Mouse (Mus musculus) ovary, postnatal 36 days (tissue): ENCODE data around the gene Gsta1.
"Not testable (repeated sequence)": the region's sequence is repeated elsewhere in the genome, so short reads cannot be mapped to it uniquely, and the experiment has no call there.

Experiments used
- DNase-seq: peaks from one replicate; pipeline ENCODE4 v3.0.0; 2022; ENCODE audit warnings: low spot score, mixed read lengths

Gene Gsta1

GRCm38 (mm10) chr9:78233121-78233695 is 2.8 kb downstream of the Gsta1 start:
- DNase-seq = not testable (repeated sequence)

- not testable (repeated sequence) for DNase-seq
Measured at GRCm38 (mm10) chr9:78255683-78256470, 25.4 kb downstream of the Gsta1 start.

GRCm38 (mm10) chr9:78256914-78257313 is 26.5 kb downstream of the Gsta1 start, which contains the start of gene Gm3776:
Gm3776 (plus strand) TSS chr9:78257129.
- DNase-seq = not testable (repeated sequence)

- peak; percentile 42 for DNase-seq
Measured at GRCm38 (mm10) chr9:78259688-78260087, 29.2 kb downstream of the Gsta1 start.

GRCm38 (mm10) chr9:78270945-78271344 is 40.5 kb downstream of the Gsta1 start:
- DNase-seq = not testable (repeated sequence)

- not testable (repeated sequence) for DNase-seq
Measured at GRCm38 (mm10) chr9:78282002-78282711, 51.7 kb downstream of the Gsta1 start.

- not testable (repeated sequence) for DNase-seq
Measured at GRCm38 (mm10) chr9:78289063-78289462, 58.6 kb downstream of the Gsta1 start.

GRCm38 (mm10) chr9:78289723-78290122 is 59.3 kb downstream of the Gsta1 start, which contains the start of gene Gm10639:
Gm10639 (plus strand) TSS chr9:78289923.
- not testable (repeated sequence) for DNase-seq
